In genomic region chr2:172484696-172485370, GRCm38 (mm10) we compare ENCODE assay signal across 22 mouse cellular contexts. TPM values are rescaled to one million over a fixed set of nuclear protein-coding genes. Genes with fewer than 3 reads are reported as not detected.
DNase-seq lines count a peak whose midpoint lies in the region; ATAC-seq and TF ChIP-seq lines count a peak whose summit lies in the region.
"Had no signal": no experiment of that assay in that cellular context is flagged by ENCODE, and none has a peak within 500 bp of the region (broad histone marks: within the 10 kb centered on the region; RNA-seq: fewer than 3 reads in every experiment).

No protein-coding gene starts in this region.

- H3K4me1 ChIP-seq in lung, embryonic 14.5 days (ENCODE audit: insufficient read depth) = no peaks in the 10 kb centered on the region
- H3K4me1 ChIP-seq in limb, embryonic 10.5 days = peaks cover 6% of the 10 kb centered on the region
- 0 out of 2 replicates have a peak, but pooled peaks cover 4% of the 10 kb centered on the region for H3K4me1 ChIP-seq in stomach, embryonic 16.5 days (ENCODE audit: control insufficient read depth, insufficient read depth, low read length)
- H3K4me1 ChIP-seq: heart, embryonic 13.5 days had no signal

- peak; percentile 32 for DNase-seq in embryo, embryonic 10.5 days (ENCODE audit: low spot score)
- DNase-seq in embryo, embryonic 10 days (ENCODE audit: low spot score) = no peak
- DNase-seq in lung, embryonic 14.5 days = peak; percentile 54
- DNase-seq in lung, postnatal 36 days = no peak
- DNase-seq in limb, embryonic 10.5 days (ENCODE audit: low spot score) = peak; percentile 53
- no peak for DNase-seq in right cerebral cortex, postnatal 14 days
- DNase-seq in layer of hippocampus, postnatal 10 days (ENCODE audit: low spot score in 2 of 2) = no peak
- DNase-seq: adrenal gland, postnatal 14 days; cerebellum, adult 9-11 months; gastrocnemius, postnatal 36 days; thymus, postnatal 36 days had no signal

- no peaks in the 10 kb centered on the region for H3K27me3 ChIP-seq in lung, embryonic 14.5 days (ENCODE audit: insufficient read depth, low read length)
- 0 out of 2 replicates have a peak, but pooled peaks cover 5% of the 10 kb centered on the region for H3K27me3 ChIP-seq in limb, embryonic 10.5 days (ENCODE audit: low read depth, poor library complexity, severe bottlenecking)
- no peaks in the 10 kb centered on the region for H3K27me3 ChIP-seq in stomach, embryonic 16.5 days (ENCODE audit: control insufficient read depth, insufficient read depth, low read length)
- H3K27me3 ChIP-seq: heart, embryonic 13.5 days had no signal

- WGBS in lung, embryonic 14.5 days = 31% methylated on average over 12 of the region's 12 CpGs
- WGBS in limb, embryonic 10.5 days = 31% methylated on average over 12 of the region's 12 CpGs
- 25% methylated on average over 12 of the region's 12 CpGs for WGBS in stomach, embryonic 16.5 days

- H3K9ac ChIP-seq in lung, embryonic 14.5 days = no peak overlapping the region
- H3K9ac ChIP-seq in stomach, embryonic 16.5 days (ENCODE audit: low read length) = no peak overlapping the region
- H3K9ac ChIP-seq: heart, embryonic 13.5 days had no signal

- peak; percentile 16; the same call in 1 of the 2 replicates for ATAC-seq in lung, embryonic 14.5 days (ENCODE audit: insufficient read depth)
- ATAC-seq in stomach, embryonic 16.5 days (ENCODE audit: insufficient read depth, low FRiP score) = no peak
- ATAC-seq: inflammation-experienced regulatory T-cells, adult 6 months had no signal

- TF ChIP-seq CTCF in lung, embryonic 14.5 days (IDR thresholded peaks at IDR 0.05; ENCODE audit: low read depth) = no peak

- no peak overlapping the region for H3K27ac ChIP-seq in lung, embryonic 14.5 days (ENCODE audit: low read depth)
- H3K27ac ChIP-seq in limb, embryonic 10.5 days = no peak overlapping the region
- peak overlapping the region; percentile 6; the same call in 1 of the 2 replicates for H3K27ac ChIP-seq in stomach, embryonic 16.5 days (ENCODE audit: low read length)
- H3K27ac ChIP-seq: heart, embryonic 13.5 days; left cerebral cortex, adult 2 months had no signal

- H3K36me3 ChIP-seq in lung, embryonic 14.5 days (ENCODE audit: insufficient read depth) = no peaks in the 10 kb centered on the region
- H3K36me3 ChIP-seq in limb, embryonic 10.5 days = no peaks in the 10 kb centered on the region
- H3K36me3 ChIP-seq in stomach, embryonic 16.5 days (ENCODE audit: control insufficient read depth, insufficient read depth, low read length) = no peaks in the 10 kb centered on the region
- H3K36me3 ChIP-seq: heart, embryonic 13.5 days had no signal

- no peak overlapping the region for H3K4me3 ChIP-seq in lung, embryonic 14.5 days (ENCODE audit: low read depth, low read length)
- no peak overlapping the region for H3K4me3 ChIP-seq in limb, embryonic 10.5 days
- no peak overlapping the region for H3K4me3 ChIP-seq in stomach, embryonic 16.5 days (replicated peaks; ENCODE audit: low read length)
- H3K4me3 ChIP-seq: heart, embryonic 13.5 days; left cerebral cortex, adult 2 months had no signal

- H3K4me2 ChIP-seq in lung, embryonic 14.5 days = no peak overlapping the region
- H3K4me2 ChIP-seq in stomach, embryonic 16.5 days (ENCODE audit: low read depth, low read length) = no peak overlapping the region
- H3K4me2 ChIP-seq: heart, embryonic 13.5 days; liver, embryonic 11.5 days had no signal

- no peaks in the 10 kb centered on the region for H3K9me3 ChIP-seq in lung, embryonic 14.5 days (ENCODE audit: low read depth, low read length)
- no peaks in the 10 kb centered on the region for H3K9me3 ChIP-seq in limb, embryonic 10.5 days (replicated peaks)
- no peaks in the 10 kb centered on the region for H3K9me3 ChIP-seq in stomach, embryonic 16.5 days (replicated peaks; ENCODE audit: control insufficient read depth, low read length)
- H3K9me3 ChIP-seq: heart, embryonic 13.5 days had no signal

RNA-seq across cellular contexts. Expression of gene Fam209, which starts 12.5 kb away (rescaled TPM):
- 0.28 TPM in 1 of 2 replicates, not detected in the other for polyA plus RNA-seq in lung, embryonic 14.5 days (2014; fragmentation: Nextera tagmentation; extraction: Ambion mirVana)
- 0.21 TPM in 1 of 2 replicates, not detected in the other for polyA plus RNA-seq in limb, embryonic 10.5 days (2016; fragmentation: Nextera tagmentation; extraction: Ambion mirVana)
- polyA plus RNA-seq in stomach, embryonic 16.5 days (2015; fragmentation: Nextera tagmentation; extraction: Ambion mirVana) = not detected in 2 replicates
- not detected for total RNA-seq in layer of hippocampus, postnatal 10 days (2021)
- total RNA-seq: adrenal gland, postnatal 14 days had no signal
- polyA plus RNA-seq: neural tube, embryonic 14.5 days; small intestine, adult 2 months had no signal

RNA-seq across cellular contexts. Expression of gene Gcnt7, which starts 26.4 kb away (rescaled TPM):
- 1.2 and 1.5 TPM in 2 replicates for polyA plus RNA-seq in lung, embryonic 14.5 days (2014; fragmentation: Nextera tagmentation; extraction: Ambion mirVana)
- 1.9 and 2.2 TPM in 2 replicates for polyA plus RNA-seq in limb, embryonic 10.5 days (2016; fragmentation: Nextera tagmentation; extraction: Ambion mirVana)
- polyA plus RNA-seq in stomach, embryonic 16.5 days (2015; fragmentation: Nextera tagmentation; extraction: Ambion mirVana) = 1.8 and 2.0 TPM in 2 replicates
- total RNA-seq in layer of hippocampus, postnatal 10 days (2021) = not detected
- total RNA-seq: adrenal gland, postnatal 14 days; gastrocnemius, postnatal 36 days; left cerebral cortex, adult 2 months; megakaryocyte, adult 5-6 weeks; monocyte, adult 5-6 weeks had no signal
- polyA plus RNA-seq: frontal cortex, adult 2 months; large intestine, adult 2 months; small intestine, adult 2 months had no signal

RNA-seq across cellular contexts. Expression of gene Rtf2, which starts 44.5 kb away (rescaled TPM):
- polyA plus RNA-seq in lung, embryonic 14.5 days (2014; fragmentation: Nextera tagmentation; extraction: Ambion mirVana) = 69.7 and 73.6 TPM in 2 replicates
- 78.6 and 79.5 TPM in 2 replicates for polyA plus RNA-seq in limb, embryonic 10.5 days (2016; fragmentation: Nextera tagmentation; extraction: Ambion mirVana)
- polyA plus RNA-seq in stomach, embryonic 16.5 days (2015; fragmentation: Nextera tagmentation; extraction: Ambion mirVana) = 69.8 and 73.7 TPM in 2 replicates
- 10 to 100 TPM; 58.4 to 59.6 TPM for total RNA-seq in layer of hippocampus, postnatal 10 days (2021)

Comparison
In these comparisons a context has a peak if more than half of its experiments do, and no peak if none do; other contexts are left out.
1. DNase-seq: peak in embryo, embryonic 10.5 days (single experiment), lung, embryonic 14.5 days (single experiment) and limb, embryonic 10.5 days (single experiment); none in embryo, embryonic 10 days (single experiment), lung, postnatal 36 days (single experiment), right cerebral cortex, postnatal 14 days (single experiment) and layer of hippocampus, postnatal 10 days (0 of 2).